Mouse (Mus musculus) testis, adult 2 months (tissue): ENCODE measurements around the gene Vmn2r36. TPM values are rescaled to one million over a fixed set of nuclear protein-coding genes. Genes with fewer than 3 reads are reported as not detected.
"Not testable (repeated sequence)": the region's sequence is repeated elsewhere in the genome, so short reads cannot be mapped to it uniquely, and the experiment has no call there.

ENCODE experiments used
- H3K27ac ChIP-seq: fragments of 200-500 bp; 2 replicates; pipeline ENCODE4 v1.5.1; 2012; ENCODE audit warnings: low read depth, low read length; ENCODE audit not compliant: control insufficient read depth, insufficient read depth
- H3K27me3 ChIP-seq: fragments of 200-500 bp; 2 replicates; pipeline ENCODE4 v1.6.1; 2012; ENCODE audit warnings: mild to moderate bottlenecking, low read length, moderate library complexity; ENCODE audit not compliant: control insufficient read depth, insufficient read depth
- H3K36me3 ChIP-seq: fragments of 200-500 bp; 2 replicates; pipeline ENCODE4 v1.6.1; 2012; ENCODE audit warnings: mild to moderate bottlenecking, low read length; ENCODE audit not compliant: control insufficient read depth, insufficient read depth
- H3K4me1 ChIP-seq: fragments of 200-500 bp; 2 replicates; pipeline ENCODE4 v1.6.1; 2012; ENCODE audit warnings: low read length; ENCODE audit not compliant: control insufficient read depth, insufficient read depth
- H3K4me3 ChIP-seq: fragments of 200-500 bp; 2 replicates; pipeline ENCODE4 v1.5.1; 2012; ENCODE audit warnings: low read depth, mild to moderate bottlenecking, low read length, moderate library complexity, mixed read lengths; ENCODE audit not compliant: control insufficient read depth
- polyA plus RNA-seq: library from polyadenylated mRNA; depleted of rRNA; stranded (reverse); fragments of >200 nt; gene quantifications from 2 replicates; pipeline ENCODE4 v1.2.3, GENCODE M21; 2012; rRNA removed

Vmn2r36 gene
- not detected in 2 replicates for polyA plus RNA-seq

GRCm38 (mm10) chr7:7902395-7902794 is at the start of gene Vmn2r36:
Vmn2r36 (minus strand) TSS chr7:7902495.
- not testable (repeated sequence) for H3K4me1 ChIP-seq, H3K4me3 ChIP-seq, H3K27ac ChIP-seq, H3K36me3 ChIP-seq, H3K27me3 ChIP-seq

Other genes starting within 250 kb of the Vmn2r36 start
- not detected in 2 replicates for gene Vmn2r34, start 213.0 kb downstream of the Vmn2r36 start, polyA plus RNA-seq
- gene Vmn2r35, start 82.6 kb downstream of the Vmn2r36 start, polyA plus RNA-seq = not detected in 2 replicates